Mouse (Mus musculus) megakaryocyte, adult 5-6 weeks (primary cell): ENCODE measurements around the gene Tbc1d23. TPM values are rescaled to one million over a fixed set of nuclear protein-coding genes. Genes with fewer than 3 reads are reported as not detected.
"Not testable (repeated sequence)": the region's sequence is repeated elsewhere in the genome, so short reads cannot be mapped to it uniquely, and the experiment has no call there.

Source experiments
- ATAC-seq: 2 replicates; pipeline ENCODE4 v1.8.0; 2016; ENCODE audit warnings: mild to moderate bottlenecking, inconsistent platforms; ENCODE audit not compliant: poor library complexity, severe bottlenecking
- total RNA-seq, 2 experiments: library from RNA; stranded (forward) in 1 of 2; stranded (reverse) in 1 of 2; fragments of 153-499, 151-499 nt in 1 of 2; fragments of 221-1000, 200-1000 nt in 1 of 2; gene quantifications; 2 replicates each; pipeline versions ENCODE4 v1.2.3 to v1.2.4; 2015 to 2017

The Tbc1d23 gene
- total RNA-seq (2015) (60.3 and 71.3 TPM in 2 replicates), total RNA-seq (2017) (69.3 and 70.1 TPM in 2 replicates)

DNA sequence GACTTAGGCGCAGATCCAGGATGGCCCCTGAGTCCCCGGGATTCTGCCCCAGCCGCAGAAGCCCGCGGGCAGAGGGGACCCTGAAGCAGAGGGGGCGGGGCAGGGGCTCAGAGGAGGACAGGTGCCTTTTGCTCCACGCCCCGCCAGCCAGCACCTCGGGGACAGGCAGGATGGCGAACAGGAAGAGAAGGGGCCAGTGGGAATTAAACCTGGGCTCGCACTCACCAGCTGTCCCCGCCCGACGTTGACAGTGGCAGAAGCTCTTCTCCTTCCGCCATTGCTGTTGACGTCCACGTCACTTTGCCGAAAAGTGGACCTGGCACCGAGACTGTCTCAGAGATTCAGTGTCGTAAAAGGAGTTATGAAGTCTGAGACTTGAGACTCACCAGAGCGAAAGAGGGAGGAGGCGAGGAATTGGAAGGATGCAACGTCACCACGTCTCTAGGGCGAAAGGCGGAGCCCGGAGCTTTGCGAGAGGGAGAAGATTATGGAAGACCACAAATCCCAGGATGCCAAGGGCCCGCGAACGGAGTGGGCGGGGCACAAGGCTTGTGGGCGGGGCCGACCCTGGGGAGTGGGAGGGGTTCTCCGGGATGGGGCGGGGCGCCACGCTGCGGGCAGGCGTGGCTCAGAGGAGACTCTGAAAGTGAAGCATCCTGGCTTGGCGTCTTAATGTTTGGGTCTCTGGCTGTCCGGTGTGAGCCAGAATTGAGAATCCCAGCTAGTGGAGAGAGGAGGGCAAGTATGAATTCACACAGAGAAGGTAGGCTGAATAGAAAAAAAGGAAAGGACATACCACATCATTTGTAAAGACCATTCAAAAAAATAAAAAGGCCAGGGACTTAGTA lies at the start of gene Tbc1d23:
Tbc1d23 (minus strand) TSS at position 416 of the 848 bp plus-strand sequence.
- ATAC-seq = peak; percentile 91

DNA sequence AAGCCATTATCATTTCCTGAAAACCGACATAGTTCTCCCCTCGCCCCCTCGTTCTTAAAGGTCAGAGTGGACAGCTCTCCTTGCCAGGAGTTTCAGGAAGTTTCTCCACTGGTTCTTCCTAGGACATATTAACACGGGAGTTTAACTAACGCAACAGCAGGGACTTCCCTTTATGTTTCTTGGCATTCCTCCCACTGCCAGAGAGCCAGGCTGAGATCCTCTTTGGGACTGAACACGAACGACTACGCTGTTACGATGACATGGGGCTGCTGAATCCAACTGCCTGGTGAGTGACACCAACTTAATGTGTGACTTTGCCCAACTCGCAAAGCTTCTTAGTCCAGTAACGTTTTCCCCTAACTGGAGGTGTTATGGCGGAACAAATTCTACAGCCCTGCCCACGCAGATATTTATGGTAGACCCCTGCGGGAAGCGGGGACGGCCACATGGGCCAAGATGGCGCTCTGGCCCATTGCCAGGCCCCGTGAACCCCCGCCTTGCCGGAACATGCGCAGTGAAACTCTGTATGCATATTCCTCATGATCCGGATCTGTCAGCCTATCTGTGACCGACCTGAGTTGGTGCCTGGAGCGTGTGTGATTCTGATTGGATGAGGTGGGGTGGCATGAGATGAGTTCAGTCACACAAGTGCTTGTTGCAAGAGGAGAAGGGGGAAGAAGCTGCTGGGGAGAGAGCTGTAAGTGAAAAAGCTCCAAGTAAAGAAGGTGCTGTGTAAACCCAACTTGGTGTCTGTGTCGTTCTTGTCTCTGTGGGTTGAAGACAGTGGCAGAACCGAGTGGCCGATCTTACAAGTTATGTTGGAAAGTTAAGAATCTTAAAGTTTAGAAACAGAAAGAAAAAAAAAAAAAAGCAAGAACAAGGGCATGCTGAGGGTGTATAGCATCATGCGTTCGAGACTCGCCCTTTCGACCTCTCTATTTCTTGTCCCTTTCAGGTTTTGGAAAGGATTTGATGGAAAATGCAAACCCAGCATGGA lies 49.2 kb upstream of the Tbc1d23 start:
- peak; percentile 51; the same call in 1 of the 2 replicates for ATAC-seq

DNA sequence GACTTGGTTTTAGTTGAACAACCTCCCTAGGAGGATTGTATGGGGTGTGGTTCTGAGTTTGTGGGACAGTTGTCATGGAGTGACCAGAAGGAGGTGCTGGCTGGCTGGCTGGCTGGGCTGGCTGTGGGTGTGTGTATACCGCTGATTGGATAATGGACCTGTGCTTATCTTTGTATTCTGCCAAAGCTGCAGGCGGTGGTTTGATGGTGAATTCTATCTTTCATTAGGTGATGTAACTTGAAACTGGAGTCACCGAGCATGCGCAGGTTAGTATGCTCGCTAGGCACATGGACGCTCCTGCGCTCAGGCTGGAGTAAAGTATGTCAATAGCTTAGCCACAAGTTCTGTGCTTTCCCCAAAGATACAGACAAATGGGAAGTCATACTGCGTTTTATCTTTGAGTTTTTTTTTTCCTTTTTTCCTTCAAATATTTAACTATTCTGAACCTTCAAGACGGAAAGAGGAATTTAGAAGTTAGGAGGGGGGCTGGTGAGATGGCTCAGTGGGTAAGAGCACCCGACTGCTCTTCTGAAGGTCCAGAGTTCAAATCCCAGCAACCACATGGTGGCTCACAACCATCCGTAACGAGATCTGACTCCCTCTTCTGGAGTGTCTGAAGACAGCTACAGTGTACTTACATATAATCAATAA lies 47.8 kb upstream of the Tbc1d23 start:
- ATAC-seq = no peak

DNA sequence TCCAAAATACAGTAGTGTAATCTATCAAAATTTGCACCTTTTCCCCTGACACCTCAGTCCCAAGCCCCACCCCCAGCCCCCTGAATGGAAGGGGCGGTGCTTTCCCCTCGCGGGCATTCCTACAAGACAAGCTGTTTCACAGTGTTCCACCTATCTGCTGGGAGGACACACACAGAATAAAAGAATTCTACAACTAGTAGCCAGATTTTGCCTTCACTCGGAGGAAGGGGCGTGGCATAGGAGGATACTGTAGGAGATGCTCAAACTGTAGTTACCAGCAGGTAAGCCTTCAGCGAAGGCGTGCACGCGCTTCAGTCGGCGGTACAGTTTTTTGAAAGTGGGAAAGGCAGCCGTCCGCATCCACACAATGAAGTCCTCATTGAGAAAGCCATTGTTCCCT lies 38.4 kb upstream of the Tbc1d23 start:
- no peak for ATAC-seq

DNA sequence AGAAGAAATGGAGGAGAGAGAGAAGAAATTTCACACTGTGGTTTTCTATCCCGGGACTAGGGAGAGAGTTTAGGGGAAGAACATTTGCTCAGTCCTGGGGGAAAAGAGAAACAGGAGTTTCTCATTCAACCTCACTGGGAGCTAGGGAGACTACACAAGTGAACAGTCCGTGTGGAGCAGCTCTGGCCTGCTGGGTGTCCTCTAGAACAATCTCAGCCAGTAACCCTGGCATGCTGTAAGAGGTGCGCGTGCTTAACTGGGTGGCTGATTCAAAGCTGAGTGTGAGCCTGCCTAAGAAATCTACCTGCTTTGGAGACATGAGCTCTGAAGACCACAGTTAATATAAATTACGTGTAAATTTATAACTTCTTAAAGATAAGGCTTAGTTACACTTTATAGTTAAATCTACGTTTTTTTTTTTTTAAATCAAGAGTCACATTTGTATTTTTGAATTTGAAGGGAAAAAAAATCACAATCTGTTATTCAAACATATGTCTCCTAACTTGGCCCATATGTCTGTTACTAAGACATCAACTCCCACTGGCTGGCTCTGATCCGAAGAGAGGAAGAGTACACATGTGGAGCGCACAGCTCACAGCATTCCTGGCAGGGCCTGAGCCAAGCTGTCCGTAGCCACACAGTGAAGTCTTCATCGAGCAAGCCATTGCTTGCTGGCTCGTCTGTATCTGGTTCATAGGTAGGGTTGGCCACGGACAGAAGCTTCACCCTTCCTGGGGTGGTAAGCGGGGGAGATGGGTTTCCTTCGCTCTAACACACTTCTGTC lies 36.9 kb upstream of the Tbc1d23 start:
- ATAC-seq = no peak

DNA sequence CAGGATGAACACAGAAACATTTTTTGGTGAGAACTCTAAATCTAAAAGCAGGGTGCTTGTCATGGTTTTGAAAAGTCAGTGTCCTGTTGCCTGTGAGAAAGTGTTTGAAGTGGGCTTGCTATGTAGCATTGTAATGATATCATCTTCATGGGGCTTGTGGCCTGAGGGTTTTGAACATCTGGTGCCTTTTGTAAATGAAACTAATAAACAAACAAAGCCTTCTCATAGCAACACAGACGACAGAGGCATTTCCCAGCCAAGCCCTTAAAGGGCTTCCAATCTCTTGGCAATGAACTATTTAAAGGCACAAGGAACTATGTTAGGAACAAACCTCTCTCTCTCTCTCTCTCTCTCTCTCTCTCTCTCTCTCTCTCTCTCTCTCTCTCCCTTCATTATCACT lies 35.8 kb upstream of the Tbc1d23 start:
- ATAC-seq = no peak

DNA sequence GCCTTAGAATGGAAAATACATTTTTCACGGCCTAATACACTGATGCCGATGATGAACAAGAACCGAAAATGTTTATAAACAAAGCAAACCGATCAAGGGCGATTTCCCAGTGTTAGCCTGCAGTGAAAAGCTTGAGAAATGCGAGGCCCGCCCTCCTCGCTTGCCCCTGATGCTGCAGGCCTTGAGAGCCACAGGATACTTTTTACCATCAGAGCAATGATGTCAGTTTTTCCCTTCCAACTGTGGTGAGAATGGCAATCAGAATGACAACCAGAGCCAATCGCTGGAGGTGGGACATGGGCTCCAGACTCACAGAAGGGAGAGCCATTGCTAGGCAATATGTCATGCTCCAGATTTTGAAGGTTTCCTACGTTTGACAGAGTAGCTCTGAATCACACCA lies 28.8 kb upstream of the Tbc1d23 start:
- ATAC-seq = no peak

DNA sequence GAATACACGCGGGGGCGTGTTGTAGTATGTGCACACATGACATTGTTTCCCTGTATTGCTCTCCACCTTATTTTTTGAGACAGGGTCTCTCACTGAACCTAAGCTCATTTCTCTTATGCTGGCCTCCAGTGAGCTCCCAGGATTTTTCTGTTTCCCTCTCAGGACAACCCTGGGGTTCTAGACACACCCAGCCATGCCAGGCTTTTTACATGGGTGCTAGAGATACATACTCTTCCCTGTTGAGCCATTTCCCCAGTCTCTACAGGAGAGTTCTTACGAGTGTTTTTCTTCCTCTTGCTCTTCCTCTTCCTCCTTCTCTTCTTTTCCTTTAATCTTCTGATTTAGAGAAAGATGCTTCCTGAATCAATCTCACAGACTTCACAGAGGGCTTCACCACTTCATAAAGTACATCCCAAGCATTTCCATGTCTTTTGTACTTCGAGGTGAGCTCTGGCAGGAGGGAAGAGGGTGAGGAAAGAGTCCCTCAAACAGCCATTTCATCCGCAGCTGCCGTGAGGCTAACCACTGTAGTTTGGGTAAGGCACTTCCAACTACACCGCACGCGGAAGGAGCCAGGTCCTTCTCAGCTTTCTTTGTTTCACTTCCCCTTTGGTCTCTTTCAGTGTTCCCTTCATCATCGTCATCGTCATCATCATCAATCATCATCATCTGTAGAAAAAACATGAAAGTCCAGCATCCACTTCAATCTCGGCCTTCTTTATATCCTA lies 28.2 kb upstream of the Tbc1d23 start:
- ATAC-seq = peak; percentile 91

DNA sequence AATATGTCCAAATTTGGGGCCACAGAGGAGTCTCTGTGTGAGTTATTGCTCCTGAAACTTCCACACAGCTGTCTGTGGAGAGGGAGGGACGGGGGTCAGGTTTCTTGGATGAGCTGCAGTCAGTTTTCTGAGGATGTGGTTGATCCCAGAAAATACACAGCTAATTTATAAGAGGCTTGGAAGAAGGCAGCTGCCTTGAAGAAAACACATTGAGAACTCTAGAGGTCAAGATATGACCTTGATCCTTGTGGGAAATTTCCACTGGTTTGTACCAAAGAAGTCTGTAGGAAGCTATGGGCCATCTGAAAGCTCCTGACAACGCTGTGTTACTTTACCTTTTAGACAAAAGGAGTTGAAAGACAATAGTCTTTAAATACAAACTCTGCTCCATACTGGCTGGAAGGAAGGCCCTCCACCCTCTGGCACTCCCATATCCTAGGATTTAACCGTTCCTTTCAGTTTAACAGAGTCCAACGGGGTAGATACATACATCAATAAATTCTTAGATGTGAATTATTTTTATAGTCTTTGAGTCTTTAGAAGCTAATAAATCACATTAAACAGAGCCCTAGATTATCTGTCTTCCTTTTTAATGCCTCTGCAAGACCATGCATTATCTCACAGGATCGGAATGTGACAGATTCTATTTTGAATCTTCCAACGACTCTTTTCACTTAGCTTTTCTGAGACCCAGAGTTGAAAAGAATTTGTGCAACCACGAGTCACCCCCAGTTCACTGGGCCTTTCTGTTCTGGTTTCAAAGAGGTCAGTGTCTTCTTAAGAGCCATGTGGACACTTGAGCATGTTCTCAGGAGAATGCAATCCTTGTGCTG lies 20.5 kb upstream of the Tbc1d23 start:
- ATAC-seq = no peak

DNA sequence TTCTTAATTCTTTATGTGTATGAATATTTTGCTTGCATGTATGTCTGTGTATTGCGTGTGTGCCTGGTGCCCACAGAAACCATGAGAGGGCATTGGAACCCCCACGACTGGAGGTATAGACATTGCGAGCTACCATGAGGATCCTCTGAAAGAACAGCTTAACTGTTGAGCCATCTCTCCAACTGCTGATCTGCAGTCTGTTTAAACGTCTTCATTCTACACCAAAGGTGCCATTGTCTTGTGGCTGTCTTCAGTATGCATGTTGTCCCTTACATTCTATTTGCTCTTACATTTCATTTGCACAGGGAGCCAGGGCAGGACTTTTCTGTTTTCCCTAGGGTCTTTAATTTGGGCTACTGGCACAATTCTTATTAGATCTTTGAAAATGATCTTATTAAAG lies 19.7 kb upstream of the Tbc1d23 start:
- ATAC-seq = no peak

DNA sequence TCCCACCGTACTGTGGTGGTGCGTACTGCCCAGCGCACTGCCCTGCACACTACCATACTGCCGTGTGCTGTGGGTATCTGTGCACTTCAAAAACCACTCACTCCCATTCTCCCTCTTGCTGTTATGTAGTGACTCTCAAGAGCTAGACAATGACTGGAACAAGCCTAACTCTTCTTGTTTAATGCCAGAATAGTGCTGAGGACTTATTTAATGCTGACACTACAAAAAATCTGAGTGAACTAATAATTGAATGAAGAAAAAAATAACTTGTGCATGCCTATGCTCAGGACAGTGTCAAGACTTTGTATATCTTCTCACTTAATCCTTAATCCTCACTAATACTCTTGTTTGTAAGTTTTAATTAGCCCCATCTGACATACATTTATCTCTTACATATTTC lies 16.2 kb upstream of the Tbc1d23 start:
- ATAC-seq = no peak

DNA sequence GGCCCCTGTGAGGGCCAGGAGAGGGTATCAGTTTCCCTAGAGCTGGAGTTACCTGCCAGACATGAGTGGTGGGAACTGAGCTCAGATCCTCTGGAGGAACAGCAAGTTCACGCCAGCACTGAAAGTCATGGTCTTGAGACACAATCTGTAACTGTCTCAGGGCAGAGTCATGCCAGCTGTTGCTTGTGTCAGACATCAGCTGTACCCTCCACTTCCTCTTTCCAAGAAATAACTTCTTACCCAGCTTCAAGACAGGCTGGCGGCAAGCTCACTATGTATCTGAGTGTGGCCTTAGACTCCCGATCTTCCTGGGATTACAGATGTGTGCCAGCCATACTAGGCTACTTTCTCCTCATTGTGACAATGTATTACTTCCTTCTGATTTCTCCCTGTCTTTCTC lies 15.3 kb upstream of the Tbc1d23 start:
- ATAC-seq = peak; percentile 89

DNA sequence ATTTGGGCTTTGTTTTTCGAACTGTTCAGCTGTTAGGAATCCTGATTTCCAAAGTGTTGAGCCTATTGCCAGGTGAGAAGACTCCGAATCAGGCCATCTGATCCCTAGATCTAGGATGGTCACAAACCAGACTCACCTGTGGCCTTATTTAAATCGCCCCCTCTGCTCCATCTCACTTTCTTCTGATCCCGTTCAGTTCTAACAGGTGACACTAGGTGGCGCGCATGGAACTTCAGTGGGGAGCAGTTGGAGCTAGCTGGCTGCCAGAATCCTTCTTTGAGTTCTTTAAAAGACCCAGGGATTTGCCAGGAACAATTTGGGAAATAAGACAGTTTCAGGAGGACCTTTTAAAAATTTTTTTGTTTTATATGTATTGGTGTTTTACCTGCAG lies 12.5 kb upstream of the Tbc1d23 start:
- ATAC-seq = peak; percentile 70

DNA sequence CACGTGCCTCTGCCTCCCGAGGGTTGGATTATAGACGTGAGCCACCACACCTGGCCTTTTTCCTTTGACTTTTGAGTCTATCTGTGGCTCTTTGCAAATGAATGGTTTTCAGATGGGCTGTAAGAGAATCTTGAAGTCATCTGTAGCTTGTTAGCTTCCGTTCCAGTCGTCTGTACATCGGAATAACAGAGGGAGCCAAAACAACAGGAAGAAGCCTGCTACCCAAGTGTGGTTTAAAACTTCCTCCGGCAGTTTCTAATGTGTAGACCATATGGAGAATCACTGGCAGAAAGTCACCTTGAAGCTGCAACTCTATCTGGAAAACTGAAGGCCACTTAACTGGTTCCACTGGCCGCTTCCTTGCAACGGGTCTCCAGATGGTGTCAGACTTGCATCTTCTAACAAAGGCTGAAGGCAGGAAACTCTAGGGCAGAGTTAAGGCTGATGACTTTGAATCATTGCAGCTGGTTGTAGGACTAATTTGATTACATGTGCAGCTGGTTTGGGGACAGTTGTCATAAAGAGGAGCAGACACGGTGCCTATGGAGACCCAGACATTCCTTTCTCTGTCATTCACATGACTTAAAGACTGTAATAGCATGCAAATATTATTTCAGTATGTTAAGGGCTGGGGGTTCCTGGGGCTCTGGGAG lies 12.0 kb upstream of the Tbc1d23 start:
- ATAC-seq = 0 out of 2 replicates have a peak, but pooled peaks have one; percentile 14

DNA sequence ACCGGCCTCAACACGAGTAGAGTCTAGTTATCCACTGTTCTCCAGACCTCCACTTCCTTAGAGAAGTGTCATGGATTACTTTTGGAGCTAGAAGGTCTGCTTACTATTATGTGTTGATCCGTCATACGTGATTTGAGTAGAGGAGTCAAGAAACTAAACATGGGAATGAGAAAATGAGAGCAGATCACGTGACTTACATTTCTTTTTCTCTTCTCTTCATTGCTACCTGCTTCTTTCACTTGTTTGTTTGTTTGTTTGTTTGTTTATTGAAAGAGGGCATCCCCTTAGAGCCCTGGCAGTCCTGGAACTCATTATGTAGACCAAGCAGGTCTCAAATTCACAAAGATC lies 11.5 kb upstream of the Tbc1d23 start:
- ATAC-seq = no peak

DNA sequence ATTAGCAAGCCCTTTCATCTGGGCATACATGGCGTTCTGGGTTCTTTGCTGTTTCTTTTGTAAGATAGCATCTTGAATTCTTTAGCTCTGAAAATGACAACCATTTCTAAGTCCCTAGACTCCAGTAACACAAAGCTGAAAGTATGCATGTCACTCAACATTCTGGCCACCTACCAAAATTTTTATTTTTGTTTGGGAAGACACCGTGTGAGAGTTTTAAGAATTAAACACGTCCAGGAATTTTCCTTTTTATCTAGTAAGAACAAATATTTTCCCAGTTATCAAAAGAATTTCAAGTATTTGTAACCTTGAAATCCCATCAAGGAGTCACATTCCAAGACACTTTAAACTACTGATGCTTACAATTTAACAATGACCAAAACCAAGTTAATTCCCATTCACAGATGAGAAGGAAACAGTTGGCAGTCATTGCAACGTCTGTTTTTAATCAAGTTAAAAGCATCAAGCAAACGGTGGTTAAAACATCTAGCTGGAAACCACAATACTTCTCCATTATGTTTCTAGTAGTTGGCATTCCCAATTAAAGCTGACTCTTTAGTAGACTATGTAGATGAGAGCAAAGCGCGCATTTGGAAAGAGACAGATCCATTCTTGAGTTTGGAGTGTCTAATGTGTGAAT lies 4.7 kb upstream of the Tbc1d23 start:
- ATAC-seq = no peak

DNA sequence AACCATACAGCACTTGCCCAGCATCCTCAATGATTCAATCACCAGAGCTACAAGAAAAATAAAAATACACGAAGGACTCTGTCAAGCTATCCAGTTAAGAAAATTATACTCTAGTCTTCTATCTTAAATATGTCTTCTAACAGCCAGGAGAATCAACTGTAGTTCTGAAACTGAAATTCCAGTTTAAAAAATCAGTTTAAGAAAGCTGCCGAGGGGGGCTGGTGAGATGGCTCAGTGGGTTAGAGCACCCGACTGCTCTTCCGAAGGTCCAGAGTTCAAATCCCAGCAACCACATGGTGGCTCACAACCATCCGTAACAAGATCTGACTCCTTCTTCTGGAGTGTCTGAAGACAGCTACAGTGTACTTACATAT lies 620 bp upstream of the Tbc1d23 start:
- not testable (repeated sequence) for ATAC-seq

DNA sequence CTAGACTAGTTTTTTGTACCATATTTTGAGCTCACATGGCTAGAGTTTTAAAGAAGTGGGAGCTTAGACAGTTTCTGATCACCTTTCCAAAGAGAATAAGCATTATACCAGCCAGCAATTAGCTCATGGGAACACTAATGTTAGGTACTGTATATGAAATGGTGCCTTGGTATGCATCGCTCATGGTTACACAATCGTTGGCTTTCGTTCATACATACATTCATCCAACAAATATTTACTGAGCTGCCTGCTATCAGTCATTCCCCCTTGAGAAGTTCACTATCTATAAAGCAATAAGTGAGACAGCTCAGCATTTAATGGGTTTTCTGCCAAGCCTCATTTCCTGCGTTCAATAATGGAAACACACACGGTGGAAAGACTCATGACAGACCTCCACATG lies 4.9 kb downstream of the Tbc1d23 start:
- ATAC-seq = no peak
